11 mouse cellular contexts compared by ENCODE assay signal in genomic region chr11:59385123-59385522, GRCm38 (mm10). TPM values are rescaled to one million over a fixed set of nuclear protein-coding genes. Genes with fewer than 3 reads are reported as not detected.
DNase-seq lines count a peak whose midpoint lies in the region; ATAC-seq and TF ChIP-seq lines count a peak whose summit lies in the region.
"Had no signal": no experiment of that assay in that cellular context is flagged by ENCODE, and none has a peak within 500 bp of the region (broad histone marks: within the 10 kb centered on the region; RNA-seq: fewer than 3 reads in every experiment).

No protein-coding gene starts in this region.

- peak; percentile 58; the same call in 1 of the 2 replicates for ATAC-seq in heart, embryonic 12.5 days (ENCODE audit: insufficient number of reproducible peaks, low FRiP score)
- no peak for ATAC-seq in midbrain, embryonic 11.5 days (ENCODE audit: low FRiP score)
- no peak for ATAC-seq in midbrain, embryonic 15.5 days (replicated peaks)
- ATAC-seq in stomach, embryonic 14.5 days (ENCODE audit: insufficient number of reproducible peaks, insufficient read depth, low FRiP score, low read depth): 0 out of 2 replicates have a peak, but pooled peaks have one; percentile 19
- no peak for ATAC-seq in forebrain, embryonic 16.5 days

- peak overlapping the region; percentile 32 for H3K4me2 ChIP-seq in heart, embryonic 12.5 days
- no peak overlapping the region for H3K4me2 ChIP-seq in midbrain, embryonic 11.5 days
- H3K4me2 ChIP-seq in midbrain, embryonic 15.5 days: no peak overlapping the region
- H3K4me2 ChIP-seq in stomach, embryonic 14.5 days (replicated peaks; ENCODE audit: low read depth, low read length): no peak overlapping the region
- H3K4me2 ChIP-seq in forebrain, embryonic 16.5 days (ENCODE audit: low read length): no peak overlapping the region
- H3K4me2 ChIP-seq: hindbrain, embryonic 15.5 days had no signal

- H3K9me3 ChIP-seq in heart, embryonic 12.5 days (replicated peaks): no peaks in the 10 kb centered on the region
- no peaks in the 10 kb centered on the region for H3K9me3 ChIP-seq in midbrain, embryonic 11.5 days (ENCODE audit: control insufficient read depth, low read length)
- H3K9me3 ChIP-seq in midbrain, embryonic 15.5 days: no peaks in the 10 kb centered on the region
- no peaks in the 10 kb centered on the region for H3K9me3 ChIP-seq in stomach, embryonic 14.5 days (ENCODE audit: control insufficient read depth, low read depth, low read length)
- no peaks in the 10 kb centered on the region for H3K9me3 ChIP-seq in forebrain, embryonic 16.5 days (ENCODE audit: control insufficient read depth, low read length)
- H3K9me3 ChIP-seq: hindbrain, embryonic 15.5 days had no signal

- WGBS in heart, embryonic 12.5 days: 11% methylated on average over 8 of the region's 8 CpGs
- 23% methylated on average over 8 of the region's 8 CpGs for WGBS in midbrain, embryonic 11.5 days
- 19% methylated on average over 8 of the region's 8 CpGs for WGBS in midbrain, embryonic 15.5 days
- WGBS in stomach, embryonic 14.5 days: 11% methylated on average over 8 of the region's 8 CpGs
- 24% methylated on average over 8 of the region's 8 CpGs for WGBS in forebrain, embryonic 16.5 days

- peaks cover 29% of the 10 kb centered on the region for H3K4me1 ChIP-seq in heart, embryonic 12.5 days (replicated peaks)
- H3K4me1 ChIP-seq in midbrain, embryonic 11.5 days (ENCODE audit: control insufficient read depth, insufficient read depth, low read length): peaks cover 2% of the 10 kb centered on the region; the same call in 1 of the 2 replicates
- H3K4me1 ChIP-seq in midbrain, embryonic 15.5 days: no peaks in the 10 kb centered on the region
- peaks cover 20% of the 10 kb centered on the region for H3K4me1 ChIP-seq in stomach, embryonic 14.5 days (ENCODE audit: control insufficient read depth, insufficient read depth, low read length)
- H3K4me1 ChIP-seq in forebrain, embryonic 16.5 days (replicated peaks; ENCODE audit: control insufficient read depth, insufficient read depth, low read length): no peaks in the 10 kb centered on the region
- H3K4me1 ChIP-seq: hindbrain, embryonic 15.5 days had no signal

- no peak for TF ChIP-seq CTCF in layer of hippocampus, adult 2 months (conservative IDR thresholded peaks at IDR 0.05)

- no peaks in the 10 kb centered on the region for H3K27me3 ChIP-seq in heart, embryonic 12.5 days (replicated peaks)
- no peaks in the 10 kb centered on the region for H3K27me3 ChIP-seq in midbrain, embryonic 11.5 days (ENCODE audit: control insufficient read depth, insufficient read depth, low read length)
- H3K27me3 ChIP-seq in midbrain, embryonic 15.5 days (replicated peaks): no peaks in the 10 kb centered on the region
- no peaks in the 10 kb centered on the region for H3K27me3 ChIP-seq in stomach, embryonic 14.5 days (ENCODE audit: control insufficient read depth, insufficient read depth, low read length)
- no peaks in the 10 kb centered on the region for H3K27me3 ChIP-seq in forebrain, embryonic 16.5 days (replicated peaks; ENCODE audit: control insufficient read depth, insufficient read depth, low read length)
- H3K27me3 ChIP-seq: hindbrain, embryonic 15.5 days had no signal

- H3K4me3 ChIP-seq in heart, embryonic 12.5 days: no peak overlapping the region
- H3K4me3 ChIP-seq in midbrain, embryonic 11.5 days (ENCODE audit: low read depth, low read length): no peak overlapping the region
- no peak overlapping the region for H3K4me3 ChIP-seq in midbrain, embryonic 15.5 days
- no peak overlapping the region for H3K4me3 ChIP-seq in stomach, embryonic 14.5 days (ENCODE audit: low read depth, low read length)
- no peak overlapping the region for H3K4me3 ChIP-seq in forebrain, embryonic 16.5 days (replicated peaks; ENCODE audit: low read length)
- H3K4me3 ChIP-seq in layer of hippocampus, adult 2 months: no peak overlapping the region
- H3K4me3 ChIP-seq: hindbrain, embryonic 15.5 days had no signal

- intact Hi-C loops in heart, postnatal 36 days (cut with DNase I): no loop called here
- intact Hi-C loops in heart, postnatal 10 days (cut with DNase I): no loop called here

- H3K27ac ChIP-seq in heart, embryonic 12.5 days (ENCODE audit: poor library complexity, severe bottlenecking): peak overlapping the region; percentile 63
- no peak overlapping the region for H3K27ac ChIP-seq in midbrain, embryonic 11.5 days (ENCODE audit: low read depth, low read length)
- H3K27ac ChIP-seq in midbrain, embryonic 15.5 days: no peak overlapping the region
- H3K27ac ChIP-seq in stomach, embryonic 14.5 days (ENCODE audit: low read length): no peak overlapping the region
- H3K27ac ChIP-seq in forebrain, embryonic 16.5 days (ENCODE audit: low read length): no peak overlapping the region
- no peak overlapping the region for H3K27ac ChIP-seq in layer of hippocampus, adult 2 months
- H3K27ac ChIP-seq: hindbrain, embryonic 15.5 days had no signal

- H3K9ac ChIP-seq in heart, embryonic 12.5 days: no peak overlapping the region
- no peak overlapping the region for H3K9ac ChIP-seq in midbrain, embryonic 11.5 days (ENCODE audit: low read length)
- H3K9ac ChIP-seq in midbrain, embryonic 15.5 days: no peak overlapping the region
- no peak overlapping the region for H3K9ac ChIP-seq in stomach, embryonic 14.5 days (replicated peaks; ENCODE audit: low read depth, low read length)
- H3K9ac ChIP-seq in forebrain, embryonic 16.5 days (replicated peaks; ENCODE audit: low read depth, low read length): no peak overlapping the region
- H3K9ac ChIP-seq: hindbrain, embryonic 15.5 days had no signal

- no peak for DNase-seq in heart, postnatal 36 days
- peak; percentile 81 for DNase-seq in midbrain, embryonic 11.5 days (ENCODE audit: low spot score, missing footprints)
- peak; percentile 26 to 58 for DNase-seq in heart, postnatal 10 days
- DNase-seq in layer of hippocampus, adult 2 months (ENCODE audit: low spot score in 2 of 2): no peak
- DNase-seq: spleen, adult 18-20 months had no signal

- no peaks in the 10 kb centered on the region for H3K36me3 ChIP-seq in heart, embryonic 12.5 days
- H3K36me3 ChIP-seq in midbrain, embryonic 11.5 days (ENCODE audit: control insufficient read depth, insufficient read depth, low read length): no peaks in the 10 kb centered on the region
- no peaks in the 10 kb centered on the region for H3K36me3 ChIP-seq in midbrain, embryonic 15.5 days (replicated peaks)
- H3K36me3 ChIP-seq in stomach, embryonic 14.5 days (ENCODE audit: control insufficient read depth, insufficient read depth, low read length): no peaks in the 10 kb centered on the region
- H3K36me3 ChIP-seq in forebrain, embryonic 16.5 days (ENCODE audit: control insufficient read depth, insufficient read depth): no peaks in the 10 kb centered on the region
- H3K36me3 ChIP-seq: hindbrain, embryonic 15.5 days had no signal

RNA-seq across cellular contexts. Expression of gene Prss38, which starts 9.7 kb away (rescaled TPM):
- not detected in 2 replicates for polyA plus RNA-seq in heart, embryonic 12.5 days (2016; fragmentation: Nextera tagmentation; extraction: Ambion mirVana)
- total RNA-seq in heart, postnatal 36 days (2021): not detected
- polyA plus RNA-seq in midbrain, embryonic 11.5 days (2014; fragmentation: Nextera tagmentation; extraction: Ambion mirVana): not detected in 2 replicates
- 0.18 TPM in 1 of 2 replicates, not detected in the other for polyA plus RNA-seq in midbrain, embryonic 15.5 days (2015; fragmentation: Nextera tagmentation; extraction: Ambion mirVana)
- total RNA-seq in heart, postnatal 10 days (2021): not detected
- not detected in 2 replicates for polyA plus RNA-seq in stomach, embryonic 14.5 days (2014; fragmentation: Nextera tagmentation; extraction: Ambion mirVana)
- polyA plus RNA-seq in forebrain, embryonic 16.5 days (2015; fragmentation: Nextera tagmentation; extraction: Ambion mirVana): not detected in 2 replicates
- not detected for total RNA-seq in layer of hippocampus, adult 2 months (2021)
- total RNA-seq: liver, adult 2 months had no signal
- polyA plus RNA-seq: hindbrain, embryonic 15.5 days; liver, adult 2 months had no signal

Comparison
In these comparisons a context has a peak if more than half of its experiments do, and no peak if none do; other contexts are left out.
1. DNase-seq: peak in midbrain, embryonic 11.5 days (single experiment) and heart, postnatal 10 days (2 of 2); none in heart, postnatal 36 days (0 of 2) and layer of hippocampus, adult 2 months (0 of 2).
2. ATAC-seq: peak in heart, embryonic 12.5 days (single experiment) and stomach, embryonic 14.5 days (single experiment); none in midbrain, embryonic 11.5 days (single experiment), midbrain, embryonic 15.5 days (single experiment) and forebrain, embryonic 16.5 days (single experiment).